Mouse (Mus musculus) ES-E14 (cell line): ENCODE results near the gene Cxcr1. TPM values are rescaled to one million over a fixed set of nuclear protein-coding genes. Genes with fewer than 3 reads are reported as not detected.
A peak's percentile ranks its signal among the peaks of the same experiment; 100 is the strongest.

Experiments
- DNase-seq: peaks from one replicate; pipeline ENCODE4 v3.0.0-alpha.2; 2013; ENCODE audit warnings: low read depth, low spot score
- H3K27ac ChIP-seq: 2 replicates; pipeline ENCODE4 v1.5.1; 2012; ENCODE audit warnings: low read depth, mild to moderate bottlenecking, low read length, moderate library complexity, mixed read lengths; ENCODE audit not compliant: poor library complexity, insufficient read depth, severe bottlenecking
- H3K36me3 ChIP-seq: 2 replicates; pipeline ENCODE4 v1.6.1; 2012; ENCODE audit warnings: mild to moderate bottlenecking, low read length, moderate library complexity, mixed read lengths; ENCODE audit not compliant: control insufficient read depth, poor library complexity, insufficient read depth, severe bottlenecking
- H3K4me1 ChIP-seq, 2 experiments: fragments of 150-350 bp in 1 of 2; sonication (generic) in 1 of 2; 2 replicates each; pipeline ENCODE4 v1.6.1; 2012; ENCODE audit warnings: low read length in 2 of 2, mild to moderate bottlenecking in 1 of 2, mixed read lengths in 1 of 2; ENCODE audit not compliant: control insufficient read depth in 2 of 2, insufficient read depth in 2 of 2, poor library complexity in 1 of 2
- H3K4me3 ChIP-seq, 2 experiments: fragments of 150-350 bp in 1 of 2; sonication (generic) in 1 of 2; 2 replicates each; pipeline ENCODE4 v1.5.1; 2012; ENCODE audit warnings: low read length in 2 of 2, low read depth in 1 of 2, mild to moderate bottlenecking in 1 of 2, mixed read lengths in 1 of 2; ENCODE audit not compliant: insufficient read depth in 1 of 2, poor library complexity in 1 of 2, severe bottlenecking in 1 of 2
- H3K9ac ChIP-seq: 2 replicates; pipeline ENCODE4 v1.6.1; 2012; ENCODE audit warnings: low read depth, mild to moderate bottlenecking, low read length, mixed read lengths; ENCODE audit not compliant: poor library complexity, insufficient read depth, severe bottlenecking
- H3K9me3 ChIP-seq: fragments of 150-350 bp; sonication (generic); 2 replicates; pipeline ENCODE4 v1.6.1; 2012; ENCODE audit warnings: low read depth, mild to moderate bottlenecking, low read length; ENCODE audit not compliant: control insufficient read depth, insufficient read depth
- CHD2 ChIP-seq: IDR thresholded peaks from 2 replicates; pipeline ENCODE4 v1.6.1; 2014; ENCODE audit warnings: mild to moderate bottlenecking, low read depth, low read length, inconsistent platforms
- HCFC1 ChIP-seq: IDR thresholded peaks from 2 replicates; pipeline ENCODE4 v1.6.1; 2012; ENCODE audit warnings: low read length, inconsistent platforms, borderline replicate concordance; ENCODE audit not compliant: insufficient read depth
- MAFK ChIP-seq: IDR thresholded peaks from 2 replicates; pipeline ENCODE4 v1.6.1; 2014; ENCODE audit warnings: mild to moderate bottlenecking, low read depth, low read length, inconsistent platforms; ENCODE audit not compliant: insufficient read depth
- ZC3H11A ChIP-seq: IDR thresholded peaks from 2 replicates; pipeline ENCODE4 v1.6.1; 2012; ENCODE audit warnings: low read depth, mild to moderate bottlenecking, inconsistent platforms, low read length, borderline replicate concordance
- ZNF384 ChIP-seq: IDR thresholded peaks from 2 replicates; pipeline ENCODE4 v1.6.1; 2012; ENCODE audit warnings: low read depth, low read length, inconsistent platforms
- in situ Hi-C, 2 experiments: fragments of 600-800 bp; cut with MboI; formaldehyde crosslinking; loops; one replicate each; pipeline ENCODE4 v1.15.1; 2025; ENCODE audit warnings: low sequenced_read_pairs in 2 of 2, inconsistent platforms in 1 of 2; ENCODE audit not compliant: unreplicated experiment in 2 of 2
- total RNA-seq: library from RNA; depleted of rRNA; stranded (reverse); fragments of 300-350 nt; gene quantifications from 2 replicates; pipeline ENCODE4 v1.2.3, GENCODE M21; 2012

The Cxcr1 gene
- total RNA-seq, 1 experiment, result not detected

DNA sequence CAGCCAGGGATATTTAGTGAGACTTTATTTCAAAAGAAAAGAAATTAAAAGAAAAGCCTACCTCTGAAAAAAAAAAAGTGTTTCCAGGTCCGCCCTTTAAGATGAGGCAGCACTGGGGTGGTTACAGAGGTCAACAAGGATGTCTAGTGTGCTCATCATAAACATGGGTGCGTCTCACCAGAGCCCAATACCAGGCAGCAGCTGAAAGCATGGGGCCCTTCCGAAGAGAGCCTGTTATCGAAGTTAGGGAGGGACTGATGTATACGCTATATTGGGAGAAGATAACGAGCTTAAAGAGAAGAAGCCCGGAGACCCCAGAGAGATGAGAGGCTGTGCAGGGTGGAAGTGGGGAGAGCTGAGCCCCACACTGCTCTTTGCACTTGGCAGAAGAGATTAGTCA is 44.7 kb upstream of the Cxcr1 start:
- Histone ChIP-seq H3K27ac (no peak overlapping the region), H3K4me3 (no peak overlapping the region), H3K9ac (0 out of 2 replicates have a peak overlapping the region, but pooled peaks have one; percentile 19), H3K4me1 (peaks cover 5 to 11% of the 10 kb centered on the region in 2 experiments), H3K9me3 (no peaks in the 10 kb centered on the region), H3K36me3 (peaks cover 2% of the 10 kb centered on the region; the same call in 1 of the 2 replicates)
- no peak for DNase-seq
- TF ChIP-seq ZC3H11A (no peak), MAFK (no peak), CHD2 (no peak), ZNF384 (no peak), HCFC1 (no peak)
- in situ Hi-C loops, result no loop called here

DNA sequence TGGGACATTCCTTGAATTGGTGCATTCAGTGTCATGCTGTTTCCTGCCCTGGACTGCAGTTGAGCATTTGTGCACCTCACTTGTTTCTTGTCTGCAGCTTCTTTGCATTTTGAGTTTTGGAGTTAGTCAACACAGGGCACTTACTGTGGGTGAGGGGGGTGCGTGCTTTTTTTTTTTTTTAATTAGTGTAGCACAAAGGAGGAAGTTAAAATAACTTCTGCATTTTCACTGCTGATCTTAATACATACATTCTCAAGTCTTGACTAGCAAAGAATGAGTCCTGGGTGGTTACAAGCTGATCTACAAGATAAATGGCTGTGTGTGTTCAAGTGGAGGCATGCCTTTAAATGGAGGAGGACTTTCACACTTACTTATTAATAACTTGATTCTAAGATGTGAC is 43.7 kb upstream of the Cxcr1 start:
- Histone ChIP-seq H3K27ac (no peak overlapping the region), H3K4me1 (peaks cover 5 to 9% of the 10 kb centered on the region in 2 experiments; a peak in 3 of 4 replicates), H3K36me3 (peaks cover 2% of the 10 kb centered on the region; the same call in 1 of the 2 replicates), H3K9ac (no peak overlapping the region), H3K9me3 (no peaks in the 10 kb centered on the region), H3K4me3 (peak overlapping the region; percentile 93 to 95; a peak in 2 of 4 replicates)
- in situ Hi-C loops, result no loop called here
- no peak for DNase-seq
- TF ChIP-seq CHD2 (no peak), ZC3H11A (no peak), MAFK (no peak), HCFC1 (no peak), ZNF384 (no peak)

GRCm38 (mm10) chr1:74237671-74238070 is 43.2 kb upstream of the Cxcr1 start:
- Histone ChIP-seq H3K4me1 (peaks cover 5 to 9% of the 10 kb centered on the region in 2 experiments; a peak in 3 of 4 replicates), H3K9me3 (no peaks in the 10 kb centered on the region), H3K4me3 (peak overlapping the region; percentile 93 to 95; a peak in 3 of 4 replicates), H3K9ac (peak overlapping the region; percentile 25; the same call in 1 of the 2 replicates), H3K27ac (no peak overlapping the region), H3K36me3 (peaks cover 2% of the 10 kb centered on the region; the same call in 1 of the 2 replicates)
- TF ChIP-seq ZNF384, result no peak
- TF ChIP-seq ZC3H11A, result no peak
- TF ChIP-seq HCFC1, result no peak
- no peak for TF ChIP-seq CHD2
- TF ChIP-seq MAFK, result no peak
- DNase-seq, result no peak
- in situ Hi-C loops, result no loop called here

DNA sequence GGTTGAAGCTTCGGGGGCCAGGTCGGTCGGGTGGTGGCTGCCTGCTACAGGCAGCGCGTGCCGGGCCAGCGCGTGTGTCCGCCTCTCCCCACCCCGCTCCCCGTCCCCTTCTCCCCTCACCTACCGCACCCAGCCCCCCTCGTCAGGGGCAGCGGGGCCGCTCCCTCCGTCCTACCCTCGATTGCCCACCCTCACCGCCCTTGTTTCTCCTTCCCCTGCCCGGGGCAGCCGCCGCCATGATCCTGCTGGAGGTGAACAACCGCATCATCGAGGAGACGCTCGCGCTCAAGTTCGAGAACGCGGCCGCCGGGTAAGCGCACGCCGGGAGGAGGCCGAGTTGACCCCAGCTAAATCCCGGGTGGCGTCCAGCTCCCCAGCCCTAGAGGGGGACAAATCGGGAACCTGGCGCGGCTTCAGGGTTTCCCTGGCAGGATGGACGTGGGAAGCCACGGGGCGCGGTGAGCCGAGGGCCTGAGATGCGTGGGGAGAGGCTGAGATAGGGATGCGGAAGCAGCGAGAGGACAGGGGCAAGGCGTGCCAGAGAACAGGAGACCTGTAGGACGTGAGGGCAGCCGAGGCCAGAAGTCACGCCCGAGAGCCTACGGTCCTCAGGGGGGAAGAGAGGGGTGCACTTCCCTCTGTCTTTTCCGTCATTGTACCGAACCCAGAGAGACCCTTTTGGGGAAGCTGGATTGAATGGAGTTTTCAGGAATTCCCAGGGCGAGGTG is 42.3 kb upstream of the Cxcr1 start:
- Histone ChIP-seq H3K9ac (peak overlapping the region; percentile 91), H3K36me3 (peaks cover 2% of the 10 kb centered on the region; the same call in 1 of the 2 replicates), H3K4me3 (peak overlapping the region; percentile 93 to 95), H3K4me1 (peaks cover 5 to 9% of the 10 kb centered on the region in 2 experiments; a peak in 3 of 4 replicates), H3K27ac (peak overlapping the region; percentile 56), H3K9me3 (no peaks in the 10 kb centered on the region)
- TF ChIP-seq ZC3H11A, result no peak
- TF ChIP-seq MAFK, result no peak
- no peak for TF ChIP-seq HCFC1
- TF ChIP-seq ZNF384, result no peak
- TF ChIP-seq CHD2, result no peak
- DNase-seq, result no peak
- in situ Hi-C loops, result no loop called here
